Mouse (Mus musculus) lung, postnatal 0 days (tissue): Measurements from ENCODE around the gene Gm20388. TPM values are rescaled to one million over a fixed set of nuclear protein-coding genes. Genes with fewer than 3 reads are reported as not detected.

ENCODE experiments used
- ATAC-seq: fragments of 200-750 bp; cut with Nextera tagmentation; 2 replicates; pipeline ENCODE4 v1.8.0; 2017; ENCODE audit warnings: moderate library complexity
- DNase-seq: peaks from one replicate; pipeline ENCODE4 v3.0.0-alpha.2; 2016; ENCODE audit warnings: low spot score
- H3K27ac ChIP-seq: fragments of 300-500 bp; sonication (generic); 2 replicates; pipeline ENCODE4 v1.5.1; 2014; ENCODE audit warnings: antibody characterized with exemption, mild to moderate bottlenecking, low read length, mixed read lengths
- H3K27me3 ChIP-seq: fragments of 300-500 bp; sonication (generic); replicated peaks from 2 replicates; pipeline ENCODE4 v1.6.1; 2014; ENCODE audit warnings: low read length, mixed read lengths; ENCODE audit not compliant: insufficient read depth
- H3K36me3 ChIP-seq: fragments of 300-500 bp; sonication (generic); 2 replicates; pipeline ENCODE4 v1.6.1; 2014; ENCODE audit warnings: low read length, mixed read lengths; ENCODE audit not compliant: insufficient read depth
- H3K4me1 ChIP-seq: fragments of 300-500 bp; sonication (generic); 2 replicates; pipeline ENCODE4 v1.6.1; 2014; ENCODE audit warnings: antibody characterized with exemption, low read depth, low read length, mixed read lengths; ENCODE audit not compliant: insufficient read depth
- H3K4me2 ChIP-seq: fragments of 300-500 bp; sonication (generic); replicated peaks from 2 replicates; pipeline ENCODE4 v1.6.1; 2014; ENCODE audit warnings: low read depth, mild to moderate bottlenecking, low read length, moderate library complexity, mixed read lengths
- H3K4me3 ChIP-seq: fragments of 300-500 bp; sonication (generic); 2 replicates; pipeline ENCODE4 v1.5.1; 2014; ENCODE audit warnings: low read depth, low read length
- H3K9ac ChIP-seq: fragments of 300-500 bp; sonication (generic); replicated peaks from 2 replicates; pipeline ENCODE4 v1.6.1; 2014; ENCODE audit warnings: low read depth, mild to moderate bottlenecking
- H3K9me3 ChIP-seq: fragments of 300-500 bp; sonication (generic); 2 replicates; pipeline ENCODE4 v1.6.1; 2016; ENCODE audit warnings: low read length, mixed read lengths
- CTCF ChIP-seq: IDR thresholded peaks from 2 replicates; pipeline ENCODE4 v1.5.1; 2016; ENCODE audit warnings: antibody characterized with exemption, mild to moderate bottlenecking
- EP300 ChIP-seq: IDR thresholded peaks from 2 replicates; pipeline ENCODE4 v1.6.1; 2016; ENCODE audit warnings: antibody characterized with exemption, mild to moderate bottlenecking, control low read depth
- WGBS: fragments of 180-500 bp; shearing (Covaris S2); extraction: QIAGEN DNeasy Blood & Tissue Kit; methylation state at CpG from one replicate; pipeline ENCODE4 v1.1.7; 2014; 5-methylcytosine and 5-hydroxymethylcytosine counted together
- polyA plus RNA-seq: library from polyadenylated mRNA; unstranded; fragments of >200 nt; fragmentation: Nextera tagmentation; extraction: Ambion mirVana; gene quantifications from 2 replicates; pipeline ENCODE4 v1.2.1, GENCODE M21; 2015

Gene Gm20388
- polyA plus RNA-seq, 1 experiment from 2014 or later = not detected

- no peaks in the 10 kb centered on the region for H3K36me3 ChIP-seq
- H3K27ac ChIP-seq = no peak overlapping the region
- no peaks in the 10 kb centered on the region for H3K27me3 ChIP-seq
- DNase-seq = peak; percentile 57
- H3K4me2 ChIP-seq = no peak overlapping the region
- no peak overlapping the region for H3K4me3 ChIP-seq
- no peak for TF ChIP-seq EP300
- no peak for TF ChIP-seq CTCF
- H3K9me3 ChIP-seq = no peaks in the 10 kb centered on the region
- ATAC-seq = no peak
- 70% methylated on average over 25 of the region's 25 CpGs for WGBS
- H3K4me1 ChIP-seq = peaks cover 10% of the 10 kb centered on the region; the same call in 1 of the 2 replicates
- H3K9ac ChIP-seq = no peak overlapping the region
These were observed 2654.0 kb downstream of the Gm20388 start for GRCm38 (mm10) chr8:122564363-122565352.

- Histone ChIP-seq H3K4me1 (peaks cover 10% of the 10 kb centered on the region; the same call in 1 of the 2 replicates), H3K4me3 (peak overlapping the region; percentile 74), H3K4me2 (peak overlapping the region; percentile 83), H3K9me3 (no peaks in the 10 kb centered on the region), H3K9ac (peak overlapping the region; percentile 73; the same call in 1 of the 2 replicates), H3K27me3 (no peaks in the 10 kb centered on the region), H3K36me3 (no peaks in the 10 kb centered on the region), H3K27ac (peak overlapping the region; percentile 90)
- ATAC-seq = no peak
- DNase-seq = no peak
- 16% methylated on average over 6 of the region's 6 CpGs for WGBS
- TF ChIP-seq CTCF (no peak), EP300 (no peak)
These were observed 2656.1 kb downstream of the Gm20388 start for GRCm38 (mm10) chr8:122566766-122567165.

- Histone ChIP-seq H3K9me3 (no peaks in the 10 kb centered on the region), H3K27ac (peak within 1 kb of the TSS; percentile 90), H3K9ac (peak within 1 kb of the TSS; percentile 73), H3K27me3 (no peaks in the 10 kb centered on the region), H3K4me1 (peaks cover 10% of the 10 kb centered on the region; the same call in 1 of the 2 replicates), H3K4me2 (peak within 1 kb of the TSS; percentile 83), H3K36me3 (no peaks in the 10 kb centered on the region), H3K4me3 (peak within 1 kb of the TSS; percentile 74)
- under 1% methylated on average over 58 of the region's 62 CpGs for whole genome bisulfite sequencing
- no peak; the same call in 1 of the 2 replicates for TF ChIP-seq CTCF
- 0 out of 2 replicates have a peak, but pooled peaks have one; percentile 29 for TF ChIP-seq EP300
- DNase-seq (peak; percentile 98), ATAC-seq (peak; percentile 97)
These were observed 2656.9 kb downstream of the Gm20388 start, which contains the start of gene Cdt1 for GRCm38 (mm10) chr8:122567361-122568108. Gene Cdt1, plus strand, starts transcription at chr8:122568015.

GRCm38 (mm10) chr8:122568109-122568504 is 2657.5 kb downstream of the Gm20388 start:
- H3K27me3 ChIP-seq = no peaks in the 10 kb centered on the region
- under 1% methylated on average over 30 of the region's 34 CpGs for WGBS
- DNase-seq (no peak), ATAC-seq (peak; percentile 18)
- H3K9me3 ChIP-seq = no peaks in the 10 kb centered on the region
- H3K36me3 ChIP-seq = no peaks in the 10 kb centered on the region
- TF ChIP-seq CTCF (no peak), EP300 (no peak)
- H3K4me3 ChIP-seq = peak overlapping the region; percentile 74
- peak overlapping the region; percentile 83 for H3K4me2 ChIP-seq
- H3K4me1 ChIP-seq = peaks cover 10% of the 10 kb centered on the region; the same call in 1 of the 2 replicates
- H3K27ac ChIP-seq = peak overlapping the region; percentile 90
- H3K9ac ChIP-seq = peak overlapping the region; percentile 73

GRCm38 (mm10) chr8:122568881-122569309 is 2658.3 kb downstream of the Gm20388 start:
- Histone ChIP-seq H3K27ac (no peak overlapping the region), H3K4me1 (peaks cover 10% of the 10 kb centered on the region; the same call in 1 of the 2 replicates), H3K36me3 (no peaks in the 10 kb centered on the region), H3K4me2 (0 out of 2 replicates have a peak overlapping the region, but pooled peaks have one; percentile 17), H3K27me3 (no peaks in the 10 kb centered on the region), H3K9me3 (no peaks in the 10 kb centered on the region), H3K9ac (no peak overlapping the region), H3K4me3 (no peak overlapping the region)
- DNase-seq = no peak
- no peak for ATAC-seq
- 13% methylated on average over 10 of the region's 10 CpGs for WGBS
- TF ChIP-seq EP300 (no peak), CTCF (peak; percentile 30; the same call in 1 of the 2 replicates)
